Mouse (Mus musculus) hindbrain, embryonic 15.5 days (tissue): ENCODE data around the gene Tmem184c. TPM values are rescaled to one million over a fixed set of nuclear protein-coding genes. Genes with fewer than 3 reads are reported as not detected.

Experiments used
- ATAC-seq: fragments of 200-750 bp; cut with Nextera tagmentation; 2 replicates; pipeline ENCODE4 v1.8.0; 2017; ENCODE audit warnings: low read depth, moderate number of reproducible peaks, moderate TSS enrichment; ENCODE audit not compliant: low FRiP score
- H3K27ac ChIP-seq: fragments of 300-500 bp; sonication (generic); replicated peaks from 2 replicates; pipeline ENCODE4 v1.5.1; 2015; ENCODE audit warnings: mild to moderate bottlenecking, inconsistent platforms
- H3K27me3 ChIP-seq: fragments of 300-500 bp; sonication (generic); 2 replicates; pipeline ENCODE4 v1.6.1; 2015; ENCODE audit warnings: control low read depth, inconsistent platforms
- H3K36me3 ChIP-seq: fragments of 300-500 bp; sonication (generic); 2 replicates; pipeline ENCODE4 v1.6.1; 2015; ENCODE audit warnings: control low read depth, inconsistent platforms
- H3K4me1 ChIP-seq: fragments of 300-500 bp; sonication (generic); replicated peaks from 2 replicates; pipeline ENCODE4 v1.6.1; 2015; ENCODE audit warnings: control low read depth, inconsistent platforms
- H3K4me2 ChIP-seq: fragments of 300-500 bp; sonication (generic); 2 replicates; pipeline ENCODE4 v1.6.1; 2015; ENCODE audit warnings: moderate library complexity, mild to moderate bottlenecking, inconsistent platforms
- H3K4me3 ChIP-seq: fragments of 300-500 bp; sonication (generic); 2 replicates; pipeline ENCODE4 v1.5.1; 2015; ENCODE audit warnings: mild to moderate bottlenecking, inconsistent platforms
- H3K9ac ChIP-seq: fragments of 300-500 bp; sonication (generic); 2 replicates; pipeline ENCODE4 v1.6.1; 2015; ENCODE audit warnings: inconsistent platforms
- H3K9me3 ChIP-seq: fragments of 300-500 bp; sonication (generic); 2 replicates; pipeline ENCODE4 v1.6.1; 2016; ENCODE audit warnings: control low read depth, inconsistent platforms
- WGBS: fragments of 180-500 bp; shearing (Covaris S2); methylation state at CpG from one replicate; pipeline ENCODE4 v1.1.7; 2015; 5-methylcytosine and 5-hydroxymethylcytosine counted together
- polyA plus RNA-seq: library from polyadenylated mRNA; unstranded; fragments of >200 nt; fragmentation: Nextera tagmentation; extraction: Ambion mirVana; gene quantifications from 2 replicates; pipeline ENCODE4 v1.2.1, GENCODE M21; 2015

Tmem184c gene
- polyA plus RNA-seq, 1 experiment from 2014 or later: 67.6 TPM

DNA sequence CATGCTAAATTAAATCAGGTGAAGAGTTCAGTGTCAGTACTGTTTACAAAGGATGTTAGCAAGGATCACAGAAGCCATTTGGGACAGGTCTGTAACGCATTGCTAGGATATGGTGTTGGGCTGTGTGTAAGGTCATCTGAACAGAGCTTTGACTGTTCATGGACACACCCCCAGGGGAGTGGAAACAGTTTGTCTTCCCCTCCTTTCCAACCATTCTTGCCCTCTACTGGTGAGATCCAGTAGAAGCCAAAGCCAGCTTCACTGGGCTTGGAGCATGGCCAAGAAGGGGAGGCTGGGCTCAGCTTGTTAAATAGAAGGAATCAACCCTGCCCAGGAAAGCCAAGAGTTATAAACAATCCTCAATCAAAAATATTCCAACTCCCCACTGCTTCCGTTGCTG, 7.4 kb upstream of the Tmem184c start:
- Histone ChIP-seq H3K9ac (no peak overlapping the region), H3K4me1 (no peaks in the 10 kb centered on the region), H3K36me3 (no peaks in the 10 kb centered on the region), H3K27ac (no peak overlapping the region), H3K4me2 (no peak overlapping the region), H3K9me3 (no peaks in the 10 kb centered on the region), H3K4me3 (no peak overlapping the region), H3K27me3 (no peaks in the 10 kb centered on the region)
- ATAC-seq: no peak
- 60% methylated on average over 2 of the region's 2 CpGs for WGBS

DNA sequence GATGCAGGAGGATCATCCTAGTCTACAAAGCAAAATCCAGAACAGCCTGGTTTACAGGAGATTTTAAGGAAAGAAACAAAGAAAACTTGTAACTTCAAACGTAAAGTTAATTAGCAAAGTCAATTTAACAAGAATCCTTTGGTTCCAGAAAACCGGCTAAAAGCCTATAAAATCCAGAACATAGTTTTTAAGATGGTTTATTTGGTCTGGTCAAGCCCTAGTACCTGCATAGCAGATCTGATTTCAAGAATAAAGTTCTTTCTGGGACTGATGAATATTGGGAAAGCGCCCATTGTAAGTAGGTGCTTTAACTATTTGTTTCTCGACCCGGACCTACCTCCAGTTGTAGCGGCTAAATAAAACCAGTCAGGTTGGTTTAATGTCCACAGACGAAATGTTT, 877 bp downstream of the Tmem184c start:
- H3K36me3 ChIP-seq: peaks cover 3% of the 10 kb centered on the region; the same call in 1 of the 2 replicates
- no peak overlapping the region; the same call in 1 of the 2 replicates for H3K27ac ChIP-seq
- peak overlapping the region; percentile 83 for H3K4me3 ChIP-seq
- peak overlapping the region; percentile 81 for H3K4me2 ChIP-seq
- 8% methylated on average over 7 of the region's 7 CpGs for WGBS
- ATAC-seq: no peak
- peak overlapping the region; percentile 63 for H3K9ac ChIP-seq
- no peaks in the 10 kb centered on the region for H3K9me3 ChIP-seq
- no peaks in the 10 kb centered on the region for H3K27me3 ChIP-seq
- peaks cover 24% of the 10 kb centered on the region for H3K4me1 ChIP-seq

DNA sequence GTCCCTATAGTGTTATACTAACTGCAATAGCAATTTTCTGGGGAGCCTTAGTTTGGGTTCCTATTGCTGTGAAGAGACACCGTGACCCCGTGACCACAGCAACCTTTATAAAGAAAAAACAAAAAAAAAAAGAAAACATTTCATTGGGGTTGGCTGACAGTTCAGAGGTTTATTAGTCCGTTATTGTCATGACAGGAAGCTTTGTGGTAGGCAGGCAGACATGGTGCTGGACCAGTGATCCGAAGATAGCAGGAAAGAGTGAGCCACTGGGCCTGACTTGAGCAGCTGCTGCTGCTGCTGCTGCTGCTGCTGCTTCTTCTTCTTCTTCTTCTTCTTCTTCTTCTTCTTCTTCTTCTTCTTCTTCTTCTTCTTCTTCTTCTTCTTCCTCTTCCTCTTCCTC, 26.3 kb downstream of the Tmem184c start:
- WGBS: 88% methylated on average over 4 of the region's 4 CpGs
- H3K9ac ChIP-seq: no peak overlapping the region
- H3K27ac ChIP-seq: no peak overlapping the region
- no peak for ATAC-seq
- no peaks in the 10 kb centered on the region for H3K27me3 ChIP-seq
- peaks cover 27% of the 10 kb centered on the region for H3K36me3 ChIP-seq
- H3K9me3 ChIP-seq: no peaks in the 10 kb centered on the region
- H3K4me3 ChIP-seq: no peak overlapping the region
- no peak overlapping the region for H3K4me2 ChIP-seq
- no peaks in the 10 kb centered on the region for H3K4me1 ChIP-seq

DNA sequence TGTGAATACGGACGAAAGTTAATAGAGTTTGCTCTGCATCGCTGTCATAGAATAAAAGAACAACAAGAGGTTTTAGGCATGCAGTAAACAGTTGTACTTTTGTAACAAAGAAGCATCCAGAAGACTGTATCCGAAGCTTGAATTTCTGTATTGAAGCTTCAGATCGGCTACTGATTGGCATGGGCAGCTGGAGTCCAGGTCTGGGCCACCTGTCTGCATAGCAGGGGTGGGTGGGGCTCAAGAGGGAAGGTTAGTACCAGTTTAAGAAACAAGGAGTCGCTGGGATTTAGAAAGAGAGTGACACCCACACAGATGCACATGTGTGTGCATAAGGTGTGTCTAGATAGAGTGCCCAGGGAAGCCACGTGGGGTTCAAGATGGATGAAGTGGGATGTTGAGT, 32.8 kb downstream of the Tmem184c start:
- Histone ChIP-seq H3K9me3 (no peaks in the 10 kb centered on the region), H3K36me3 (peaks cover 43% of the 10 kb centered on the region), H3K4me2 (no peak overlapping the region), H3K4me1 (no peaks in the 10 kb centered on the region), H3K27me3 (no peaks in the 10 kb centered on the region), H3K9ac (no peak overlapping the region), H3K4me3 (no peak overlapping the region), H3K27ac (no peak overlapping the region)
- ATAC-seq: no peak
- 96% methylated on average over 7 of the region's 7 CpGs for WGBS

DNA sequence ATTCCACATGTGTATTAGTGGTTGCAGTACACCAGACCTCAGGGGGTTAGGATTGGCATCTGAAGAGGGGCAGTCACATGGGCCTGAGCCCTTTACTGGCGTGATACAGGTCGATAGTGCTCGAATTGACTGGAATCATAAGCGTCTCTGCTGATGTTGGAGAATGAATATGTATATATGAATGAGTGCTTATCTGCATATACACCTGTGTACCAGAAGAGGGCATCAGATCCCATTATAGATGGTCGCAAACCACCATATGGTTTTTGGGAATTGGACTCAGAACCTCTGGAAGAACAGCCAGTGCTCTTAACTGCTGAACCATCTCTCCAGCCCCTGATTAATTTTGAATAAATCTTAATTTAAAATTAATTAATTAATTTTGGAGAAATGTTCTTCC, 36.3 kb downstream of the Tmem184c start:
- 91% methylated on average over 5 of the region's 5 CpGs for WGBS
- Histone ChIP-seq H3K4me3 (no peak overlapping the region), H3K36me3 (peaks cover 37% of the 10 kb centered on the region), H3K27ac (no peak overlapping the region), H3K4me1 (no peaks in the 10 kb centered on the region), H3K4me2 (no peak overlapping the region), H3K9me3 (no peaks in the 10 kb centered on the region), H3K9ac (no peak overlapping the region), H3K27me3 (no peaks in the 10 kb centered on the region)
- no peak for ATAC-seq

DNA sequence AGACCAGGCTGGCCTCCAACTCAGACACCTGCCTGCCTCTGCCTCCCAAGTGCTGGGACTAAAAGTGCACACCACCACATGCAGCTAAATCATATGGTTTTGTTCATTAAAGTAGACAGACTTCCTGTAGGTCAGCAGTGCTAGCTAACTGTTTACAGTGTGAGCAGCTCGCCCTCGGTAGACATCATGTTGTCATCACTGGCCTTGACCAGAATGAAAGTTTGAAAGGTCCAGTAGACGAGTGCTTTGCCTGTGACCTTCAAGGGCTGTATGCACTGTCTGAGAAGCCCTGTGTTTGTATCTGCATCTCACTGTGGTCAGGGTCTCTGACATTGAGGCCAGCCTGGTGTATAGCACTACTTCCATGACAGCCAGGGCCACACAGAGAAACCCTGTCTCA, 49.1 kb downstream of the Tmem184c start:
- Histone ChIP-seq H3K4me1 (no peaks in the 10 kb centered on the region), H3K27me3 (no peaks in the 10 kb centered on the region), H3K27ac (no peak overlapping the region), H3K9me3 (no peaks in the 10 kb centered on the region), H3K36me3 (peaks cover 72% of the 10 kb centered on the region), H3K9ac (no peak overlapping the region), H3K4me3 (no peak overlapping the region), H3K4me2 (no peak overlapping the region)
- ATAC-seq: no peak
- 95% methylated on average over 3 of the region's 3 CpGs for WGBS

DNA sequence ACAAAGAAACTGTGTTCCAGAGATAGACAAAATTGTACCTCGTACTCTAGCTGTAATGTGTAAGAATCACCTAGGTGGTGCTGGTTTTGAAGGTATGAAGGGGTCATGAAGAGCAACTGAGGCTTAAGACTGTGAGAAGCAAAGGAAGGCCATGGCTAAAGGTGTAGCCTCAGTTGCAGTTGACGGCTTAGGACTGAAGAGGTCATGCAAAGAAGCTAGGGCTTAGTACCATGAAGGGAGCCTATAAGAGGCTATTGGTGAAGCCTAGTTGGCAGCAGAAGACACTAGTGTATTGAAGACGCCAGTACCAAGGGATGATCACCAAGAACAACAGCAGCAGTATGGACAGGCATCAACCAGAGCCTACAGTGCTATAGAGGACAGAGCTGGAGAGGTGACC, 58.0 kb downstream of the Tmem184c start:
- WGBS: 94% methylated on average over 3 of the region's 3 CpGs
- peaks cover 17% of the 10 kb centered on the region for H3K4me1 ChIP-seq
- H3K27me3 ChIP-seq: no peaks in the 10 kb centered on the region
- no peak overlapping the region for H3K27ac ChIP-seq
- peaks cover 43% of the 10 kb centered on the region for H3K36me3 ChIP-seq
- no peak overlapping the region for H3K4me2 ChIP-seq
- H3K9me3 ChIP-seq: no peaks in the 10 kb centered on the region
- ATAC-seq: no peak
- no peak overlapping the region for H3K9ac ChIP-seq
- no peak overlapping the region for H3K4me3 ChIP-seq

DNA sequence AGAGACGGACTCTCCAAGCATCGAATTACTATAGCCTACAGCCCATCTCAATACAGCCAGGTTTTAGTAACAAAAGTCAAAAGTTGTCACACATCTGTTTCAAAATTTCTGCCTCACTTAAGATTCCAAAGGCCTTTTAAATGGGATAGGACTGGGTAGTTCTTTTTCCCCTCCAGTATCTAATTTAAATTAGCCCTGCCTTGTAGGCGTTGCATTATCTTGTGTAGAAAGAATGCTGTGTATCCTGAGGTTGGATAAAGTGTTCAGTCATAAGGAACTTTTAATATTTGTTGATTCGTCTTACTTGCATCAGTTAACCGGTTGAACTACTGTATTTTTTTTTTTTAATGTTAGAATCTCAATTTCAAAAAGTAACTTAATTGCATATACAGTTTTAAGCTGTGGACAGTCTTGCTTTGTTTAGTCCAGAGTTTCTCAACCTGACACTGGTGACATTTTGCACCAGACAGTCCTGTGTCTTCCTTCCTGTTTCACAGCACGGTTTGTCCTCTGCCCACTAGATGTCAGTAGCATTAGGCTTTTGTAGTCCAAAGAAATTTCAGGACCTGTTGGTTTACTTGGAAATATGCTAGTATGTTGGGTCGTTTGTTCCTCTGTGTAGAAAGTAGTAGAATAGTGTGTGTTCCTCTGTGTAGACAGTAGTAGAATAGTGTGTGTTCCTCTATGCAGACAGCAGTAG, 60.5 kb downstream of the Tmem184c start:
- peak overlapping the region; percentile 64 for H3K4me3 ChIP-seq
- peak overlapping the region; percentile 87; the same call in 1 of the 2 replicates for H3K27ac ChIP-seq
- H3K9ac ChIP-seq: peak overlapping the region; percentile 81
- ATAC-seq: 0 out of 2 replicates have a peak, but pooled peaks have one; percentile 3
- peaks cover 17% of the 10 kb centered on the region for H3K4me1 ChIP-seq
- peak overlapping the region; percentile 77 for H3K4me2 ChIP-seq
- WGBS: 21% methylated on average over 7 of the region's 7 CpGs
- no peaks in the 10 kb centered on the region for H3K9me3 ChIP-seq
- H3K27me3 ChIP-seq: no peaks in the 10 kb centered on the region
- peaks cover 24% of the 10 kb centered on the region for H3K36me3 ChIP-seq

DNA sequence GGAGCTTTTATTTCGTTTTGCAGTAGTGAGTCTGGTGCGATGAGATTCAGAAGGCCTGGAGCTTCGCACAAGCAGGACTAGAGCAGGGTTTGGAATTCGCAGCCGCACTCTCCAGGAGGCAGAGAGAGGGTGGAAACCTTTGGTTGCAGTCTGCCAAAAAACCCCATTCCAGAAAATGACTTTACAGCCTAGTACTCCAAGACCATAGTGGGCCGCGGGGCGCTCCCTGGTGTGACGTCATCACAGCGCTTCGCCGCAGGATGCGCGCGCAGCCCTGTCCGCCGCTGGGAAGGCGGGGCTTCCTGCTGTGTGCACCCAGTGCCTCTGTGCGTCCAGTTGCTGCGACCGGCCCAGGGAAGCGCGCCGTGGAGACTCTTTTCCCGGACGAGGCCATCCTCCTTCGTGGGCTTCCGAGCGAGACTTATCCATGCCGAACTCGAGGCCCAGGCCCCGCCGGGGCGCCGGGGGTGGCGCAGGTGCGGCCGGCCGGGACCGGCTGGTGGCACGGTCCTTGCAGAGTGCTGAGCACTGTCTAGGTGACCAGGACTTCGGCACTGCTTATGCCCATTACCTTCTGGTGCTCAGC, 61.3 kb downstream of the Tmem184c start, which contains the start of gene Prmt9:
Gene Prmt9, plus strand, starts transcription at position 277 of the 586 bp plus-strand sequence.
- H3K4me2 ChIP-seq: peak within 1 kb of the TSS; percentile 77
- H3K27ac ChIP-seq: peak within 1 kb of the TSS; percentile 87
- 3% methylated on average over 42 of the region's 42 CpGs for WGBS
- no peaks in the 10 kb centered on the region for H3K9me3 ChIP-seq
- peaks cover 17% of the 10 kb centered on the region for H3K4me1 ChIP-seq
- peaks cover 21% of the 10 kb centered on the region for H3K36me3 ChIP-seq
- H3K27me3 ChIP-seq: no peaks in the 10 kb centered on the region
- H3K9ac ChIP-seq: peak within 1 kb of the TSS; percentile 81
- peak; percentile 96 for ATAC-seq
- peak within 1 kb of the TSS; percentile 64 for H3K4me3 ChIP-seq

Other genes with a start within 250 kb of the Tmem184c start
- 5.1 and 5.2 TPM in 2 replicates for gene Arhgap10, start 92.7 kb downstream of the Tmem184c start, polyA plus RNA-seq
- gene Prmt9, start 61.3 kb downstream of the Tmem184c start, polyA plus RNA-seq: 24.2 and 25.9 TPM in 2 replicates
- 7.1 and 7.8 TPM in 2 replicates for gene Ednra, start 113.8 kb upstream of the Tmem184c start, polyA plus RNA-seq